Mouse (Mus musculus) C2C12 (cell line): ENCODE data around the gene Add1.

ENCODE experiments used
- CTCF ChIP-seq: IDR thresholded peaks from one replicate; pipeline ENCODE4 v1.5.1; 2011; ENCODE audit not compliant: control insufficient read depth, insufficient read depth, insufficient read length
- MYOG ChIP-seq: IDR thresholded peaks from one replicate; pipeline ENCODE4 v1.6.1; 2011; ENCODE audit not compliant: control insufficient read depth, insufficient read length; ENCODE audit errors: extremely low read depth
- USF1 ChIP-seq: IDR thresholded peaks from one replicate; pipeline ENCODE4 v1.6.1; 2011; ENCODE audit warnings: low read depth, mild to moderate bottlenecking, control low read depth, moderate library complexity

GRCm38 (mm10) chr5:34632996-34633395 lies 59.5 kb downstream of the Add1 start:
- TF ChIP-seq CTCF: no peak
- no peak for TF ChIP-seq USF1
- TF ChIP-seq MYOG: no peak
